Mouse (Mus musculus): ENCODE measurements around the gene Gm45208.
"Not testable (repeated sequence)": the region's sequence is repeated elsewhere in the genome, so short reads cannot be mapped to it uniquely, and the experiment has no call there.

- not testable (repeated sequence) for TF ChIP-seq GATA1 (IDR thresholded peaks at IDR 0.05; ENCODE audit: borderline replicate concordance, low read length); FLI1 (IDR thresholded peaks at IDR 0.05; ENCODE audit: low read length)
Measured at GRCm38 (mm10) chrX:7716058-7716457, 6.0 kb upstream of the Gm45208 start.
